Mouse (Mus musculus) liver, postnatal 0 days (tissue): ENCODE measurements around the gene Npm1. TPM values are rescaled to one million over a fixed set of nuclear protein-coding genes. Genes with fewer than 3 reads are reported as not detected.

ENCODE experiments used
- ATAC-seq: fragments of 200-750 bp; cut with Nextera tagmentation; 2 replicates; pipeline ENCODE4 v1.8.0; 2017; ENCODE audit warnings: mild to moderate bottlenecking, moderate library complexity
- DNase-seq: peaks from one replicate; pipeline ENCODE4 v3.0.0-alpha.2; 2016
- H3K27ac ChIP-seq: fragments of 300-500 bp; sonication (generic); 2 replicates; pipeline ENCODE4 v1.5.1; 2014; ENCODE audit warnings: antibody characterized with exemption, moderate library complexity, mild to moderate bottlenecking, low read depth
- H3K27me3 ChIP-seq: fragments of 300-500 bp; sonication (generic); 2 replicates; pipeline ENCODE4 v1.6.1; 2014; ENCODE audit warnings: low read length, control low read depth, mixed read lengths; ENCODE audit not compliant: insufficient read depth
- H3K36me3 ChIP-seq: fragments of 300-500 bp; sonication (generic); replicated peaks from 2 replicates; pipeline ENCODE4 v1.6.1; 2014; ENCODE audit warnings: mild to moderate bottlenecking, control low read depth, low read length, moderate library complexity, mixed read lengths; ENCODE audit not compliant: insufficient read depth
- H3K4me1 ChIP-seq: fragments of 300-500 bp; sonication (generic); 2 replicates; pipeline ENCODE4 v1.6.1; 2014; ENCODE audit warnings: antibody characterized with exemption, mild to moderate bottlenecking, control low read depth; ENCODE audit not compliant: insufficient read depth
- H3K4me2 ChIP-seq: fragments of 300-500 bp; sonication (generic); 2 replicates; pipeline ENCODE4 v1.6.1; 2014; ENCODE audit warnings: low read depth, mild to moderate bottlenecking, low read length, moderate library complexity, mixed read lengths
- H3K4me3 ChIP-seq: fragments of 300-500 bp; sonication (generic); 2 replicates; pipeline ENCODE4 v1.5.1; 2014; ENCODE audit warnings: low read depth, low read length
- H3K9ac ChIP-seq: fragments of 300-500 bp; sonication (generic); replicated peaks from 2 replicates; pipeline ENCODE4 v1.6.1; 2014; ENCODE audit warnings: mild to moderate bottlenecking, moderate library complexity
- H3K9me3 ChIP-seq: fragments of 300-500 bp; sonication (generic); 2 replicates; pipeline ENCODE4 v1.6.1; 2016; ENCODE audit warnings: mild to moderate bottlenecking, control low read depth, low read length, mixed read lengths
- CTCF ChIP-seq: sonication (generic); IDR thresholded peaks from 2 replicates; pipeline ENCODE4 v1.5.1; 2016; ENCODE audit warnings: antibody characterized with exemption, low read depth
- EP300 ChIP-seq: IDR thresholded peaks from 2 replicates; pipeline ENCODE4 v1.6.1; 2016; ENCODE audit warnings: antibody characterized with exemption, low read depth, mild to moderate bottlenecking
- whole genome bisulfite sequencing: fragments of 180-500 bp; shearing (Covaris S2); extraction: QIAGEN DNeasy Blood & Tissue Kit; methylation state at CpG from one replicate; pipeline ENCODE4 v1.1.7; 2014; ENCODE audit not compliant: insufficient replicate concordance; 5-methylcytosine and 5-hydroxymethylcytosine counted together
- polyA plus RNA-seq: library from polyadenylated mRNA; unstranded; fragments of >200 nt; fragmentation: Nextera tagmentation; extraction: Ambion mirVana; gene quantifications from 2 replicates; pipeline ENCODE4 v1.2.1, GENCODE M21; 2015

Npm1 gene
- polyA plus RNA-seq, 1 experiment from 2014 or later: 321 TPM

- ATAC-seq (no peak), DNase-seq (no peak)
- WGBS: 3% methylated on average over 37 of the region's 37 CpGs
- Histone ChIP-seq H3K4me3 (no peak overlapping the region), H3K4me1 (peaks cover 10% of the 10 kb centered on the region), H3K36me3 (no peaks in the 10 kb centered on the region), H3K9me3 (no peaks in the 10 kb centered on the region), H3K4me2 (no peak overlapping the region), H3K9ac (no peak overlapping the region), H3K27ac (no peak overlapping the region), H3K27me3 (peaks cover 99% of the 10 kb centered on the region)
- no peak for TF ChIP-seq EP300
- TF ChIP-seq CTCF: no peak
Measured at GRCm38 (mm10) chr11:33202296-33202695, 39.3 kb upstream of the Npm1 start.

DNA sequence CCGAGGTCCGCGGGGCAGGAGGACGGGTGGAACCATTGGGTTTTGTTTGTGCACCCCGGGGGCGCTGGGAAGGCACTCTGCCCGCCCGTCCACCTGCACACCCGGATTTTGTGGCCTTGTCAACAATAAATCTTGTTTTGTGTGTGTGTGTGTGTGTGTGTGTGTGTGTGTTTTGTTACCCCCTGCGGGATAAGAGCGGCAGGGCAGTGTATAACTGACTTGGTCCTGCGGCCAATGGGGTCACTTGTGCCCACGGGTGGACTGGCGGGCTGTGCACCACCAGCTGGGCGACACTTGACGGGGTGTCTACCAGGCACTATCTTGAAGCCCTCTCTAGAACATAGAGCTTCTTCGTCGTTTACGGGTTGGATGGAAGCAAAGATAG is 38.6 kb upstream of the Npm1 start:
- ATAC-seq (no peak), DNase-seq (no peak)
- Histone ChIP-seq H3K27ac (no peak overlapping the region), H3K27me3 (peaks cover 100% of the 10 kb centered on the region), H3K9ac (no peak overlapping the region), H3K9me3 (no peaks in the 10 kb centered on the region), H3K4me3 (no peak overlapping the region), H3K36me3 (no peaks in the 10 kb centered on the region), H3K4me1 (peaks cover 10% of the 10 kb centered on the region), H3K4me2 (no peak overlapping the region)
- TF ChIP-seq EP300 (no peak), CTCF (no peak)
- 5% methylated on average over 19 of the region's 19 CpGs for WGBS

DNA sequence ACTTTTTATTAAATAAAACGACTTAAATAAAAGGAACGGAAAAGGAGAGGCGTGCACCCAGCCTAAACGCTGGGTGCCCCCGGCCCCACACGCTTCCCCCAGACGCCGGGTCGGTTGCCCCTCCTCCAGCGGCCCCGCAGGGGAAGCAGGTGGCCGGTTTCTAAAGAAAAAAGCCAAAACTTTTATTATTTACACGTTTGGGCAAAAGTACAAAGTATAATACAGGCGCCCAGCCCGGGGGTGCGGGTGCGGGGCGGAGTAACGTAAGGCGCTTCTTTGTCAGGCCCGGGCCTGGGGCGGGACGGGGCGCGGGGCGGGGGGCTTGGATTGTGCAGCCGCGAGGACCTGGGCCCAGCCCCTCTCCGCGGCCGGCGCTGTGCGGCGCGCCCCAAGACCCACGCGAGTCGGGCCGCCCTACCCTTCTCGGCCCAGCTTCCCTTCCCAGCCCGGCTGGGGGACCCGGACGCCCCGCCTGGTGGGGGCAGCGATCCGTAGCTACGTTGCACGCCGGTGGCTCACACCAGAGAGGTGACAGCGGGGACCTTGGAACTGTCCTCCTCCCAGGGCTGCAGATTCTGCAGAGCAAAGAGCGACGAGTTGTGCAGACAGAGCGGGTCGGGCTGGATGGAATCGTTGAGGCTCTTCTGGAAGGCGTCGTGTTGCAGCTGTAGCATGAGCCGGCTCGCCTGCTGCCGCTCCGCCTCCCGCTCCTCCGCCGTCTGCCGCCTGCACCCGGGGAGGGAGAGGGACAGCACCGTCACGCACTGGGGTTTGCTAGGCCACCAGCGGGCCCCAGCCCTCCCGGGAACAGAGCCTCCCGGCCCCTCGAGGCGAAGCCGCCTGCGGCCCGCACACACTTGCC is 38.0 kb upstream of the Npm1 start:
- H3K36me3 ChIP-seq: no peaks in the 10 kb centered on the region

DNA sequence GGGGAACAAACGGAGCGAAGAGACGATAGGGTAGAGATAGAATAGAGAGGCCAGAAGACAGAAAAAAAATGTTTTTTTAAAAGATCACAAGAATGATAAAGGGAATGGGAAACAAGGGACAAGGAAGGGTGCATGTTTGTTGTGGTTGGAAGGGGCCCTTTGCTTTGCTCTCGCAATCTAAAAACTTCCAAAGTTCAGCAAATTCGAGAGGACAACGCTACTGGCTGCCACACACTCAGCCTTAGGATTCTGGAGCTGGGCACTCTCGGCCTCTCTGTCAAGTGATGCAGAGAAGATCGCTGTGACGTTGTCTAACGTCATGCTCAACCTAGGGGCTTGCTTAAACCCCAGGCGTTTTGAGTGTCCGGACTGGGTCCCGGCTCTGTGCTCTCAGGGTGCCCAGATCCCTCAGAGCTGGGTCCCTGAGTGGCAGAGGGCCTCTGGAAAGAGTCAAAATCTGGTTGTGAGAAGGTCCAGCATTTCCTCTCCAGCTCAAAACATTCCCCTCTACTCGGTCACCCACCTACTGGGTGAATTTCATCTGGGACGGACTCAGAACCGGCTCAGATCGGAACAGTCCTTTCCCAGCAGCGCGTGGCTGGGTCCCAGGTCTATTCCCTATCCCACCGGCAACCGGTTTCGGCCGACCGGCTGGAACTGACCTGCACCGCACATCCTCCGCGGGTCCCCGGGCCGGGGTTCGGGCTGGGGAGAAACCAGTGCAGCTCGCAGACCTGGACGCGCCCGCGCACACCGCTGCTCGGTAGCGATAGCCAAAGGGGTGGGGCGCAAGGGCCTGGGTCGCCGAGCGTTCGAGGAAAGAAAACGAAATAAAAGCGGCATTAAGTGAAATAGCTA is 37.1 kb upstream of the Npm1 start:
- no peak overlapping the region for H3K27ac ChIP-seq
- H3K9me3 ChIP-seq: no peaks in the 10 kb centered on the region
- peak overlapping the region; percentile 33 for H3K4me3 ChIP-seq
- DNase-seq (no peak), ATAC-seq (no peak)
- H3K9ac ChIP-seq: no peak overlapping the region
- WGBS: 2% methylated on average over 45 of the region's 45 CpGs
- TF ChIP-seq CTCF (no peak), EP300 (no peak)
- H3K36me3 ChIP-seq: no peaks in the 10 kb centered on the region
- peak overlapping the region; percentile 7; the same call in 1 of the 2 replicates for H3K4me2 ChIP-seq
- peaks cover 100% of the 10 kb centered on the region for H3K27me3 ChIP-seq
- peaks cover 10% of the 10 kb centered on the region for H3K4me1 ChIP-seq

More for the DNA sequence above, 38.0 kb upstream of the Npm1 start:
- WGBS: 3% methylated on average over 65 of the region's 76 CpGs
- H3K4me2 ChIP-seq: peak overlapping the region; percentile 7
- no peak overlapping the region for H3K9ac ChIP-seq
- peak; percentile 32 for DNase-seq
- H3K27me3 ChIP-seq: peaks cover 100% of the 10 kb centered on the region
- TF ChIP-seq EP300 (no peak), CTCF (no peak)
- no peak; the same call in 1 of the 2 replicates for ATAC-seq
- peak overlapping the region; percentile 33 for H3K4me3 ChIP-seq
- H3K27ac ChIP-seq: no peak overlapping the region
- H3K9me3 ChIP-seq: no peaks in the 10 kb centered on the region
- peaks cover 10% of the 10 kb centered on the region for H3K4me1 ChIP-seq

GRCm38 (mm10) chr11:33199117-33199514 is 36.1 kb upstream of the Npm1 start:
- peaks cover 10% of the 10 kb centered on the region for H3K4me1 ChIP-seq
- H3K36me3 ChIP-seq: no peaks in the 10 kb centered on the region
- ATAC-seq (no peak), DNase-seq (no peak)
- H3K27me3 ChIP-seq: peaks cover 96% of the 10 kb centered on the region
- H3K4me3 ChIP-seq: no peak overlapping the region
- H3K9ac ChIP-seq: no peak overlapping the region
- TF ChIP-seq CTCF (no peak), EP300 (no peak)
- no peak overlapping the region for H3K27ac ChIP-seq
- H3K9me3 ChIP-seq: no peaks in the 10 kb centered on the region
- WGBS: 5% methylated on average over 15 of the region's 15 CpGs
- no peak overlapping the region for H3K4me2 ChIP-seq
